Mouse (Mus musculus) kidney, postnatal 4 days (tissue): ENCODE measurements around the gene Rab25.

Source experiments
- DNase-seq, 2 experiments: peaks; one replicate each; pipeline ENCODE4 v3.0.0; 2021; ENCODE audit warnings: mixed read lengths in 2 of 2

The Rab25 gene

DNA sequence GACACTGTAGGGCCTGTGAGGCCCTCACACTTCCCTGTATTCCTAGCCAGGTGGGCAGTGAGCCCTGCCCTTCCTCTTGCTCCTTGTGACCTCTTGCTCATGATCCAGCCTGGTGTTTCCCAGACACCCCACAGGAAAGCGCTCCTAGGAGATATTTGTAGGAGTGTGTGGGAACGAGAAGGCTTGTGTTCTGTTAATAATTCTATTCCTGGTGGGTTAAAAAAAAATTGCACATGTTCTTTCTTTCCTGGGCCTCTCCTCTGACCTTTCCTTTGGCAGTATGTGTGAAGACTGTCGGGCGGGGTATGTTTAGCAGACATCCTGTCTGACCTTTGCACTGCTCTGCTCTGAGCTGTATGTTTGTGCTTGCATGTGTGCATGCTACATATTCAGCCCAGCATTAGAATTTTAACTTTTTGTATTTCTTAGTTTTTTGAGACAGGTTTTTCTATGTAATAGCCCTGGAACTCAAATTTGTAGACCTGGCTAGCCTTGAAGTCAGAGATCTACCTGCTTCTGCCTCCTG lies 18.5 kb upstream of the Rab25 start:
- no peak for DNase-seq

DNA sequence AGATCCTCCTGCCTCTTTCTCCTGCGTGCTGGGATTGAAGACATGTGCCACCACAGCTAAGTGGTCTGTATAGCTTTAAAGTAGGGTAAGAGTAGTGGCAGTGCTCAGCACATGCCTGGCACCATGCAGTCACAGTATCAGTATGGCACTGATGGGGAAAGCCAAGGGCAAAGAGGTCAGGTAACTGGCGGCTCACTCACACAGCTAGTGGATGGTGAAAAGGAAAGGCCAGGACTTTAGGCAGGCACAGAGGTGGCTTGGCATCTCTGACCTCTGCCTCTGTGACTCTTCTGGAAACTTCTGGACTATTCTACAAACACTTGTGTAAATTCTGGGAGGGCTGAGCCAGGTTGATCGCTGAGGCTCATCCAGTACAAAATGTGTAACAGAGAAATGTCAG lies 18.0 kb upstream of the Rab25 start:
- DNase-seq, result no peak

DNA sequence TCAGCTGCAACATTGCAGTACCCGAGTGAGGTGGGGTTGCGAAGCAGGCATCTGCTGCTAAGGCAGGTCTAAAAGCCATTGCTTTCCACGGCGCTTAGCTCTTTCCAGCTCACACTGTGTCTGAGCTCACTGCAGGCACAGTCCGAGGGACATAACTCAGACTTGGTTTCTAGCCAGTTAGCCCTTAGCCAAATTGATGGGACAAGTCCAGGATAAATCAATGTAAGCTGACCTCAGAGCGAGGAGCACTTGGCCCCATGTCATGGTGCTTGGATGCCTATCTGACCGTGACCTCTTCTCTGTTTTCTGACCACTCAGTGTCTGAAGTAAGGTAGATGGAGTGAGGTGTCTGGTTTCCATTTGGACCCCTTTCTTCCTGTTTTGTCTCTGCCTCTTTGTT lies 15.9 kb upstream of the Rab25 start:
- no peak for DNase-seq

DNA sequence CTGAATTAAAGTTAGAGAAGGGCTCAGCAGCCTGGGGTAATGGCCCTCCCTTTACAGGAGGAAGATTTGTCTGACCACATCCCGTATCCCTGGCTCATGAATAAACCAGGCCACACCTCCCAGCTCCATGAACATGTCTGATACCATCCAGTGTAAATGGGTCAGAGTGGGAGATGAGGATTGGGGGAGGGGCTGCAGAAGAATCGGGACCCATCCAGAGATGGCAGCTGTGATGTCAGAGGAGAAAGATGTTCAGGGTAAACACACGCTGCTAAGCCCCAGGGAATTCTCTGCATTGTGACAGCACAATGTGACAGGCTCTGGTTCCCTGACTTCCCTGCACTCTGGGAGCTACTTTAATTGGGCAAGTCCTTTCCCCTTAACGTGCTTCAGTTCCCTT lies 15.3 kb upstream of the Rab25 start:
- DNase-seq, result no peak

DNA sequence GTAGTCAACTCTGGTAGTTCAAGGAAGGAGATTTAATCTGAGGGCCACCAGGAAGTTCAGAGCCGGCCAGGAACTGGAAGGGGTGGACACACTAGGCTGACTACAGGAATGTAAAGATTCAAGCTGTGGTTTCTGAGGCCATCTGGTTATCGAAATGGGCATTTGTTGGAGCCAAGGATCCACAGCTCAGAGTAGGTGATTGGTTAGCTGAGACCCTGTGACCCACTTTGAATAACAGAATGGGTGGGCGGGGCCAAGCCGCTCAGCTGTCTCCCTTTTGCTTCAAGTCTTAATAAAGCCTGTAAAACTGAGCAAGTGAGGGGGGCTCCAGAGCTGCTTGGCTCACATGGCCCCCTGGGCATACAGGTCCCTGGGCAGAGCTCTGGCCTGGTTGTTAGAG lies 13.9 kb upstream of the Rab25 start:
- peak; percentile 78 to 86 for DNase-seq

DNA sequence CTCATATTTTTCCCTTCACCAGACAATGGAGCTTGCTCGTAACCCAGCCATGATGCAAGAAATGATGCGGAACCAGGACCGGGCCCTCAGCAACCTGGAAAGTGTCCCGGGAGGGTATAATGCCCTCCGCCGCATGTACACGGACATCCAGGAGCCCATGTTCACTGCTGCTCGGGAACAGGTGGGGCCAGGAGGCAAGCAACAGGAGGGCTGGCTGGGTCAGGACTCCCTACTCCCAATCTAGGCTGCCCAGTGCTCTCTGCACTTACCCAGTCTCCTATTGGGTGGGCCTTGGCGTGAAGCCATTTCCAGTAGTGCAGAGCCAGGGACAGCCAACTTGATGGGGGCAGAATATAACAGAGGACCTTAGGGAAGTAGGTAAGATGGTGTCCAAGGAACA lies 11.5 kb upstream of the Rab25 start:
- DNase-seq, result no peak

DNA sequence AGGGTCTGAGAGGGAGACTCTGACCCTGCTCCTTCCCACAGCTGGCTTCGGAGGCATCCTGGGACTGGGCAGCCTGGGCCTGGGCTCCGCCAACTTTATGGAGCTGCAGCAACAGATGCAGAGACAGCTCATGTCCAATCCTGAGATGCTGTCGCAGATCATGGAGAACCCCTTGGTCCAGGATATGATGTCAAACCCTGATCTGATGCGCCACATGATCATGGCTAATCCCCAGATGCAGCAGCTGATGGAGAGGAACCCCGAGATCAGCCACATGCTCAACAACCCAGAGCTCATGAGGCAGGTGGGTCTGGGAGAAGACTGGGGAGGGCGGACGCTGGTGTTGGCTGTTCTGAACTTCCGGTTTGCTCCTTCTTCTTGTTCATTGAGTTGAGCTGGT lies 8.5 kb upstream of the Rab25 start:
- no peak for DNase-seq

DNA sequence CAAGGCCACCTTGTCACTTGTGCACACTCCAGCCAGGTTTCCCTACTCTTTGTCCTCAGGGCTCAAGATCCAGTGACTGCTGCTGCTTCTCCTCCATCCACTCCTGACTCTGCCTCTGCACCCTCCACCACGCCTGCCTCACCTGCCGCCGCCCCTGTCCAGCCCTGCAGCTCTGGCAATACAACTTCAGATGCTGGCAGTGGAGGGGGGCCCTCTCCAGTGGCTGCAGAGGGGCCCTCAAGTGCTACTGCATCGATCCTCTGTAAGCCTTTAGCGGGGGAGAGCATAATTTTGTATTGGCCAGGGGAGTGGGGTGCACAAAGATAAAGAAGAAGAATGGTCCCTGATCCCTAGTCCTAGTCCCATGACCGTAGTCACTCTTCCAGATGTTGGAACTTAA lies 7.6 kb upstream of the Rab25 start:
- no peak for DNase-seq

DNA sequence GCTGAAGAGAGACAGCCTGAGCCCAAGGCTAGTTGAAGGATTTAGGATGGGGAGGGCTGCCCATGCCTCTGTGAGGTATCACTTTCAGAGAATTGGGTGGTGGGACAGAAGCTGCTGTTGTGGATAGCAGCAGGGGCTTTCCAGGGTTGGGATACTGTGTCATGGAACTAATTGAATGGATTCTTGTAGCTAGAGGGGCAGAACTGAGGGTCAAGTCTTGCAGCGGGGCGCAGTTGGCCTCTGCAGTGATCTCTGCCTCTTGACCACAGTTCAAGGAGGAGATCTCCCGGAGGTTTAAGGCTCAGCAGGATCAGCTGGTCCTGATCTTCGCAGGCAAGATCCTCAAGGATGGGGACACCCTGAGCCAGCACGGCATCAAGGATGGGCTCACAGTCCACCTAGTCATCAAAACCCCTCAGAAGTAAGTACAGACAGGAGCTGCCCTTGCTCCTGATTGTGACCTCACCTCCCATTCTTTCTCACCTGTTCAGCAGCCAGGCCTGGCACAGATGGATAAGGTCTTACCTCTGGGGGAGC lies 7.0 kb upstream of the Rab25 start:
- no peak for DNase-seq

DNA sequence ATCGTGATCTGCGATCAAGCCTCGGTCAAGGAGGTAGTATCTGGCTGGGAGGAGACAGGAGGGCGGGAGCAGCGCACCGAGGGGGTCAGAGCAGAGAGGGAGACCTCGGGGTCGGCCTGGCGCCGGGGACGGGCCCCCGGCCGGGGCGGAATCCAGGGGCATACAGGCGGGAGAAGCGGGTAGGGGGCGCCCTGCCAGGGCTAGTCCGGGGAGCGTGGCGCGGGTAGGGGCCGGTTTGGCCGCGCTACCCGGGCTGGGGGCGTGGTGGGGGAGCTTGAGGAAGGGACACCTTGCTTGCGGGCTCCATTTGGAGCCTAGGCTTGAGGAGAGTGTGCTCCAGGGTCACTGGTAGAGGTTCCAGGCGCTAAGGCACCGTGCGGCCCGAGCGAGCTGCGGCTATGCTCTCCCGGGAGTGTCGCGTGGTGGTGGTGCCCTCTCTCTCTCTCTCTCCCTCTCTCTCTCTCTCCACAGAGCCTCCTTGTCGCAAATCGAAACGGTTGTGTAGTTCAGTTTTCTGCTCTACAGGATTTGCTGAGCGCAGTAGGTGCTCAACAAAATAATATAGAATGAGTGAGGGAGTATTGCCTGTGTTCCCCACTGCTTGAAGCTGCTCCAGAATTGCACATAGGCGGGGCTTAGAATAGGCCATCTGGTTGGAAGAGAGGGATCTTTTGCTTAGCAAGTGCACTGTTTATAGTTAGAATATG lies 5.9 kb upstream of the Rab25 start:
- no peak for DNase-seq

DNA sequence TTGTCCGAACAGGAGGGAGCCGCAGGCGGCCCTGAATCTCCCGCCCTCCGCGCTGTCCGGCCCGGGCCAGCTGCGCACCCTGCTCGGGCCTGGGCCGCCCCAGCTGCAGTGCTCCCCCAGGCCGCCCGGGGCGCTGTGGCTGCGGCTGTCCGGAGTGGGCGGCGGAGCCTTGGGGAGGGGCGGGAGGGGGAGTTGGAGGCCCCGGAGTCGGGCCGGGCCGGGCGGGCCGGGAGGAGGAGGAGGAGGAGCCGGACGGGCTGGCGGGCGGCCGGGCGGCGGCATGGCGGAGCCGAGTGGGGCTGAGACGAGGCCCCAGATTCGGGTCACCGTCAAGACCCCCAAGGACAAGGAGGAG lies 5.4 kb upstream of the Rab25 start, which contains the start of gene Ubqln4:
TSS of gene Ubqln4 (plus strand) at position 234 of the 355 bp plus-strand sequence.
- DNase-seq, result peak; percentile 94 to 96

DNA sequence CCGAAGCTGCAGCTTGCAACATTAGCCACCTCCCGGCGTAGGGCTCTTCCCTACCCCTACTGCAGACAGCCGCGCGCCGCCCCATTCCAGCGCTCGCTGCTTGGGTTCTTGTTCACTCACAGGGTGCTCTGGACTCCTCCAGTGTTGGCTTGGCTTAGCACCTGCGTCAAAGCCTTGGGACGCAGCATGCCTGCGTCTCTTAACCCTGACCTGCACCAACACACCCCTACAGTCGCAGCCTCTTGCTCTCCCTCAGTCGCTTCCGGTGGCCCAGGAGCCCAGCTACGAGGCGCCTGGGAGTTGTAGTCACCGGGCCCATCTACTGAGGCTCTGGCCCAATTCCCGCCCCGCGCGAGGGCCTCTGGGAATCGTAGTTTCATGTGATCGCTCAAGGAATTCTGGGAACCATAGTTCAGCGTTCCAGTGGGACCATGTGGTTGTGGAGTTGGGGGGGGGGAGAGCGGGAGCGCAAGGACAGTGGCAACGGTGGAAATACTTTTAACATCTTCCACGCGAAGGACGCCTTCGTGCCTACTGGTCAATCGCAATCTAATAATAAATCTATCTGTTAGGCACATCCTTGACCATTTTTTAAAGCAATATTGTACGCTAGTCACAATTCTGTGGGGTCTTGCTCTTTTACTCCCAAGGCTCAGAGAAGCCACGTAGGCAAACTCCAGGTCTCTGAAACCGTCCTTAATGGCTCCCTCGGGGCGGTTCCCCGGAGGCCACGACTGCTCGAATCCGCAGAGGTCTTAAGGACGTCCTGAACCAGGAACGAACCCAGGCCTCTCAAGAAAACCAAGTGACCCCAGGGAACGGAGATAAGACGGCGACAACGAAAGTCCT lies 4.8 kb upstream of the Rab25 start, which contains the start of gene Lamtor2:
TSS of gene Lamtor2 (minus strand) at position 399 of the 849 bp plus-strand sequence.
- DNase-seq, result peak; percentile 98 to 99

DNA sequence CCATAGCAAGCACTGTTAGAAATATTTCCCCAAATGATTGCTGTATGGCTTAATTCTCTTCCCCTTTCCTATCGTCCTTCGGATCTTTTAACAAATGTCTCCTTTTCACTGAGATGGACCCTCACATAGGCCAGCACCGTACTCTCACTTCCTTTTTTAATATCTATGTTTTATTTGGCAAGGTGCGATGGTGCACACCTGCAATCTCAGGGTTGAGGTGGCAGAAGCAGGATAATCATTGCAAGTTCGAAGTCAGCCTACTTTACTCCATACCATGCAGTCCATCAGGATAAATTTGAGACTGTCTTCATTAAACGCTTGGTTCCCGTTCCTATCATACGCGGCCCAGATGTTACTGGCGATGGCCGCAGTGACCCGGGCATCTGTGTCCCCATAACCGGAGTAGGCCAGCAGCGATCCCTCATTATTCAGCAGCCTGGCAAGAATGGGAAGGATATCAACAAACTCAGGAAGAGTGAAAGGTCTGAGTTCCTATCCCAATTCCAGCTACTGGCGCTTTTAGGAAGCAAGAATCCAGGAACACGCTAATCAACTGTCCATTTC lies 4.1 kb upstream of the Rab25 start:
- DNase-seq, result no peak

DNA sequence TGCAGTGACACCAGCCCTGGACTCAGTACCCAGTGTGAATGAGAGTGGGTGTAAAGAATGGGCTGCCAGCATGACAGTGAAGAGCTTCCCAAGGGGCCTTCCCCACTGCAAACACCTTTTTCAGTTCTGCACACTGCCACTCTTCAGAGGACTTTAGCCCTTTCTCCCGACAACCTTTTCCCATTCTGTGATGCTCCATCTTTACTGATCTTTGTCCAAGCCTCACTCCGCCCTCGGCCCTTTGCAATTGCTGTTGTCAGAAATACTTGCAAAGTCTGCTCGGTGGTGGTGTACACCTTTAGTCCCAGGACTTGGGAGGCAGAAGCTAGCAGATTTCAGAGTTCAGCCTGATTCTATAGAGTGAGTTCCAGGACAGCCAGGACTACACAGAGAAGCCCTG lies 3.5 kb upstream of the Rab25 start:
- no peak for DNase-seq

DNA sequence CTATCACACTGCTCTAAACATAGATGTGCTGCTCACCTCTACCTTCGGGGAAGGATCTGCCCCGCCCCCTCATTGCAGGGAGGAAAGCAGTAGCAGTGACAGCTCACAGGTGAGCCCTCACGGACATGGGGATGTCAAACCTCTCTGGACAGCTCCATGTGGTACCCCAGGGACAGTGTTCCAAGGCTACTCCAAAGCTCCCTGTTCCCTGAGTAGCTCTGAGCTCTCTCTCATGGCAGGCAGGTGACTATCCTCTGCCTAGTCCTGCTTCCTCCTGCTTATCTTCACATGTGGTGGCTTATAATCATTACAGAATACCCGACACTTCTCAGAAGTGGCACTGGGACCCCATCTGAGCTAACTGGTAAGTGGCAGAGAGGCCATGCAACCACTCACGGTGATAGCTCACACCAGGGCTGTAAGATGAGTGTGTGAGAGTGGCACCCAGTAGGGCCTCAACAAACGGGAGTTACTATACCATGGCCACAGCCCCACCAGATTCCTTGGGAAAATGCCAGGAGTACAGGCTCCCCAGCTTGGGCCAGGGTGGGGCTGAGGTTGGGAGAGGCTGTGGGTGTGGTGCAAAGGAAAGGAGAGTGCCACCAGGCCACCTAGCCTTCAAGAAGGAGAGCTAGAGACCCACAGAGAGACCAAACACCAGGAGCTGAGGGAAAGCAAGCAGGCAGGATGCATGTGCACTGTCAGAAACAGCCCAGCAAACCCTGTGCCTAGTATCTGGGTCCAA lies 1.3 kb downstream of the Rab25 start:
- DNase-seq, result no peak

DNA sequence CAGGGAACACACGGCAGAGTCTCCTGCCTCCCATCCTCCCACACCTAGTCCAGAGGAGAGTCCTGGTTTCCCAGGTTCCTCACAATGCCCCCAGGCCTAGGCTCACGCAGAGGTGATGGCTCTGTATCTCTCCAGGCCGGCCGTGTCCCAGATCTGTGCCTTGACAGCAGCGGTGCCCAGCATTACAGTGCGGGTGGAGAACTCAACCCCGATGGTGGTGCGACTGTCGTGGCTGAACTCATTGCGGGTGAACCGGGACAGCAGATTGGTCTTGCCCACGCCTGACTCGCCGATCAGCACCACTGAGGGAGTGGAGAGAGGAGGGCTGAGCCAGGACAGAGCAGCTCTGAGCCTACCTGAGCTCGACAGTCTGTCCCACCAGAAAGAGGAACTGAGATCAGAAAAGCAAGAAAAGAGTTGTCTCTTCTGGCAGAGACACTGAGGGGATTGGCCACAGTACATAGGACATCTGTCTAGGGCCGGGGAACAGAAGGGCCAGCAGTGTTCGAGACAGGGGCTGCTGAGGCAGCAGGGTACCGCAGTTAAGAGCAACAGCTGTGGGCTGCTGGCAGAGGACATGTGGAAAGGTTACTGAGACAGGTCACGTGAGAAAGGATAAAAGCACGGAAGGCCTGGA lies 3.0 kb downstream of the Rab25 start:
- no peak for DNase-seq

DNA sequence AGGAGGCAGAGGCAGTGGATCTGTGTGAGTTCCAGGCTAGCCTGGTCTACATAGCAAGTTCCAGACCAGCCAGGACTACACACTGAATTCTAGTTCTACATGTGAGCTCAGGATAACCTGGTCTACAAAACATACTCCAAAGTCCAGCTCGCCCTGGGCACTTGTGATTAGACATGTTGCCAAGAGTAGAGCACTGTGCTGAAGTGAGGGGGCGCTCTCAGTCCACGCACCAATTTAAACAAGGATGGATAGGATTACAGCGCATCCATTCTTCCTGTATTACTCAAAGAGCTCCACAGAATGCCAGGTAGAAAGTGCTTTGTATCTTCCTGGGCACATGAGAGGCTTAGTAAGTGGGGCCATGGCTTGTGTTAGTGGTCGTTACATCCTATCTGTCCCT lies 3.6 kb downstream of the Rab25 start:
- DNase-seq, result peak; percentile 60 to 72

DNA sequence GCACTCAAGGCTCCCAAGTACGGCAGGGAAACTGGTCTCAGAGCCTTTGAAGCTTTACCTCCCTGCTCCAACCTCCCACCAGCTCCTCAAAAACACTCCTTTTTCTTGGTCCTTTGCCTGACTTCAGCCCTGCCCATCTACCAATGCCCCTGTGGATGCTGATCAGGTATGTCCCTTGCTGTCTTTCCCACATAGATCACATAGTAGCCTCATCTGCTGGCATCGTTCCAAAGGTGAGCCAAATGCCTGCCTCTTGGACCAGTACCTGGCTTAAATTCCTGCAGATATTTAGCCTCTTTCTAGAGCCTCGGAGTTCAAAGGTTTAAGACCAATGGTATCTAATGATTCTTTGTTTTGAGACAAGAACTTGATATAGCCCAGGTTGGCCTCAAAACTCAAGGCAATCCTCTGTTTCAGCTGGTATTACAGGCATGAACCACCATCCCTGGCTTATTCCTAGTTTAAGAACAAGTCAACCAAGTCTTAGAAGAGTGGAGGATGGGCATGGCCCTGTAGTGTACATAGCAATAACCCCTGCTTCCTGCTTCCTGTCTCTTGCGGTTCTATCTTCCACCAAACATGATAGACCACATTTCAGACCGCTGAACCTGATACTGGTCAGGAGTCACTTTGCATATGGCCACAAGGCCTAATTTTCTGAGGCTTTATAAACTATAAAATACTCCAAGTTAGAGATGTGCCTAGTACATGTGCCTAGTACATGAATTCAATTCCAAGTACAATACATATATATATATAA lies 4.3 kb downstream of the Rab25 start:
- no peak for DNase-seq

DNA sequence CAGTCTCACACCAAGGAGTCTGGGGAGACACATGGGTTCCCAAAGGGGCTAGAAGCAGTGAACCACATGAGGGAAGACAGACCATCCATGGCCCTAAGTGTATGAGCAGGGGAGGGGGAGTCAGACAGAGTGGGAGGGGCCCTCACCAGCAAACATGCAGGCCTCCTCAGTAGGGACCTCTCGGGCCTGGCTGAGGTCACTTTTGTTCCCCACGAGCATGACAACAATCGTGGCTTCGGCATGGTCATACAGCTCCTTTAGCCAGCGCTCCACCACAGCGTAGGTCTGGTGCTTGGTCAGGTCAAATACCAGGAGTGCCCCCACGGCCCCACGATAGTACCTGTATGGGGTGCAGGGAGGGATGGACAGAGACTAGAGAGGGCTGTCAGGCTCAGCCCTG lies 4.9 kb downstream of the Rab25 start:
- no peak for DNase-seq

DNA sequence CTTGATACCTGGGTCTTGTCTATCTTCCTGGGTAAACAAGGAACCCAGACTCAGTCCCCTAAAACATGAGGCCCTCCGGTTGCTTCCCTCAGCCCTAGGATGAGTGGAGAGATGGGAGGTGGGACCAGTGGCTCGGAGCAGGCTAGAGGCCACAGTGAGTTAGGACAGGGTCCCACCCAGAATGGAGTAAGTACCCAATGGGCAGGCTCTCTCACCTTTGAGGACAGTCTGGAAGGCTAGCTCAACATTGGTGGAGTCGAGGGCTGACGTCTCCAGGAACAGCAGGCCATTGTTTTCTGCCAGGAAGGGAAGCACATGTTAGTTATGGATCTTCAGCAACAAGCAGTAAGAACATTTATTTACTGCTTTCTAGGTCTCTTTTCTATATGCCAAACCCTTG lies 5.6 kb downstream of the Rab25 start:
- DNase-seq, result no peak

DNA sequence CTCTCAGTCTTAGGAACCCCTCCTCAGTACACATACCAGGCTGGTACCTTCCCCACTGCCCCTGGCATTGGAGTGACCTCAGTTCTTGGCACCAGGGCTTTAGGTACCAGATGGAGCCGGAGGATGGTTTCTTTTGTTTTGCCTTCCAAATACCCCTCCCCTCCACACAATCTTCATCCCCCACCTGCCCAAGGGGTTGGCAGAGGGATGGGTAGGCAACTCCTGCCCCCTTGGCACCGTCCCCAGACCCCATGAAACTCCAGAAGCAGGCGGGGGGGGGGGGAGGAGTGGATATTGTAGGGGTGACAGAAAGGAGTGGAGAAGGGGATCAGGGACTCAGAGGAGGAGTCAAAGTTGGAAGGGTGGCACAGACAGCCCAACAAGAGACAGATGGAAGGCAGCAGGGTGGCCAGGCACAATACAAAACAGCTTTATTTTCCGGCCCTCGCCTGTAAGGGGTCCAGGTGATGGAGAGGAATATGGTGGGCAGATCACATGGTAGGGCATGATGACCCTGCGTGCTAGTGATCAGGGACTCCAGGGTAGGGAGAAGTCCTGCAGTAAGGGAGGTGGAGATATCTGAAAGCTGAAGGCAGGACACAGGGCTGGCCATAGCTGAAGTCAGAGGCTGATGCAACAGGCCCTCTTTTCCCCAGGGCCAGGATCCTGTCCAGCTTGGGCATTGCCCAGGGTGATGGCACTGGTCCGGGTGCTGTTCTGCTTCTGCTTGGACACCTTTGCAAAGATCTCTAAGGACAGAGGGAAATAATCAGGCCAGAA lies 6.3 kb downstream of the Rab25 start:
- no peak for DNase-seq
